Mouse (Mus musculus): ENCODE measurements around the gene Lamb1.

Gene Lamb1

DNA sequence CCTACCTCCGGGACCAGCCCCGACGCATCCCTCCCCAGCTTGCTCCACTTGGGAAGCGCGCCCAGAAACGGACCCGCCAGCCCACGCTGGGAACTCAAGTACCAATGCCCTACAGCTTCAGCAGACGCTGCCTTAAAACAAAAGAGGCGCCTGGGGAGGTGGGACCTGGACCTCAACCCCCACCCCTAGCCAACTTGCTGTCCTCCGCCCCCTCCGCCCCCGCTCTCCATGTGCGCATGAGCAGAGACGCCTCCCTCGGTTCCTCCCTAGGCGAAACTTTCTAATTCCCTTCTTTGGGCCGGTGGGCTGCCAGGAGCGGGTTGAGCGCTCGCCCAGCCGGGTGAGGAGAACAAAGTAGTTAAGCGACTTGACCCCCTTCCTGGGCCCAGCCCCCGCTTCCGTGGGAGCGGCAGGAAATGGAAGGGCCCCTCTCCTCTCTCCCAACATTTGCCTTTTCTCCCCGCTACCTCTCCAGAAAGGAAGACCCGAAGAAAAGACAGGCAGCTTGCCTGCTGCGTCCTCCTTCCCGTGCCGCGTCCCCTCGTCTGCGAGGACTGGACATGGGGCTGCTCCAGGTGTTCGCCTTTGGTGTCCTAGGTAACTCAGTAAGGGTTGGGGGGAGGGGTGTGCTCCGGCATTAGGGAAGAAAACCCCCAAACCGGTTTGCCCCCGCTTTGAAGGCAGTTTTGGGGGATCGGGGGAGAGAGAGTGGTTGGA, at the start of gene Lamb1:
Gene Lamb1, plus strand, starts transcription at position 230 of the 717 bp plus-strand sequence.
- DNase-seq (ENCODE audit: low spot score in 2 of 2): no peak

DNA sequence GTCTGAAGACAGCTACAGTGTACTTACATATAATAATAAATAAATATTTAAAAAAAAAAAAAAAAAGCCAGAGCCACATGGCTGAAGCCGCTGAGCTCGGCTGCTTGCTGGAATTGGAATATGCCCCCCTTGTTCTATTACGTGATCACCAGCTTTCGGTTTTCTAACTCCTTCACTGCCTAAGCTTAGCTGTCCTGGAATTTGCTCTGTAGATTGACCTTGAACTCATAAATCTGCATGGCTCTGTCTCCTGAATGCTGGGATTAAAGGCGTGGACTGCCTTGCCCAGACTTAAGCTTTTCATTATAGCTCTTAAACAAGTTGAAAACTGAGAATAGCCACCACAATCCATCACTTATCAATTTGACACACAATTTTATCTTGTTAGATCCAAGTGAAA, 47.8 kb upstream of the Lamb1 start:
- DNase-seq (ENCODE audit: low spot score in 2 of 2): no peak

DNA sequence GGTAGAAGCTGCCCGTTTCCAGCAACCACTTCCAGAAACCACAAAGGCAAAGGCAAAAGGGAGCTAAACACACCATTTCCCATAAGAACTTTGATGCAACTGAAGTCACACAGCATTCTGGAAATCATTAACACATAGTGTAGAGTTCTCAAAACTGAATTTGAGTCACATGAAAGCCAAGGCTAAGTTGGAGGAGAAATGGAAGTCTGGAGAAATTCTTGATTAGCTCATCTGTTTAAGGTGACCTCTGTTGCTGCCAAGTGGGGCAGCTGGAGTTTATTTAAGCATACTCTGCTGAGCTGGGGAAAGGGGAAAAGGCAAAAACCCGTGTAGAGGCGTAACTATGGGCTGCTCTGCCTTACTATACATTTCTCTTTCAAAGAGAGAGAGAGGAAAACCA, 46.3 kb upstream of the Lamb1 start:
- DNase-seq (ENCODE audit: low spot score in 2 of 2): no peak

DNA sequence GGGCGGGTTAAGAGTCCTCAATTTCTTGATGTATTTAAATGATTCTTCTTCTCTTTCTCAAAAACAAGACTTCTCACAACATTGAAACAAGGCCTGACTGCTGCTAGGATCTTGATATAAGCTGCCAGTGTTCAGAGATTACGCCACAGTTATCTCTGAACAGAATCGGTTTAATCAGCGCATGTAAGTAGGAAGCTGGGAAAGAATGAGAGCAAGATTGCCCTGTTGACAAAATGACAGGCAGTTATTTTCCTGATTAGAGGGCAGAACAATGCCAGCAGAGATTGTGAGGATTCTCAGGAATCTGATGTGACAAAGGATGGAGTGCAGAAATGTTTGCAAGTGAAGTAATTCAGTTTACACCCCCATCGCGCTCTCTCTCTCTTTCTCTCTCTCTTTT, 43.5 kb upstream of the Lamb1 start:
- no peak for DNase-seq (ENCODE audit: low spot score in 2 of 2)

DNA sequence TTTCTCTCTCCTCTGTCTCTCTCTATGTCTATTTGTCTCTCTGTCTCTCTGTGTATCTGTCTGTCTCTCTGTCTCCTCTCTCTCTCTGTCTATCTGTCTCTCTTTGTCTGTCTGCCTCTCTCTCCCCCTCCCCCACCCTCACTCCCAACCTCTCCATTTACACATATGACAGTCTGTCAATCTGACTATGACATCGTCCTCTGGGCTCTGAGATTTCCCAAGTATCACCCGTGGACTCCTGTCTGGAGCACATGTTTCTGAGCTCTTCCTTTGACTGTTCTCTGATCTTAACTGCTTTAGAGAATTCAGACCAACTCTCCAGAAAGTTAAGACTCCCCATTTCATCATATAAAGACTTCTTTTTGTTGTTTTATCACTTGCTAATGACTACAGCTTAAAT, 42.8 kb upstream of the Lamb1 start:
- no peak for DNase-seq (ENCODE audit: low spot score in 2 of 2)

DNA sequence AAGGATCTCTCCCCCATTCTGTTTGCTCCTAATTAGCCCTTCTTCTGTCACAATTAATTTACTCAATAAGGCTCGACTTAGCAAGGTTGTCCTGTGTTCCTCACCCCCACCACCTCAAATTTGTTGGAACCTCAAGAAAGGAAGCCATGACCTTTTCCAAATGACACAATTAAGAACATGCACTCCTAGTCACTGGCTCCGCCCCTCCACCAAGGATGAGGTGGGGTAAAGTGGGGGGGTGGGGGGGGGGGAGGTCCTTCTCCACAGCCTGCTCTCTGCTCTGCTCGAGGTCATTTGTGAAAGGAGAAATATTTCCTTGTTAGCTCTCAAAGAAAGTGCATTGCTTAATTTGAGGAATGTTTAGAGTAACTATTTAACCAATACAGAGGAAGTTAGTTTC, 42.3 kb upstream of the Lamb1 start:
- no peak for DNase-seq (ENCODE audit: low spot score in 2 of 2)

DNA sequence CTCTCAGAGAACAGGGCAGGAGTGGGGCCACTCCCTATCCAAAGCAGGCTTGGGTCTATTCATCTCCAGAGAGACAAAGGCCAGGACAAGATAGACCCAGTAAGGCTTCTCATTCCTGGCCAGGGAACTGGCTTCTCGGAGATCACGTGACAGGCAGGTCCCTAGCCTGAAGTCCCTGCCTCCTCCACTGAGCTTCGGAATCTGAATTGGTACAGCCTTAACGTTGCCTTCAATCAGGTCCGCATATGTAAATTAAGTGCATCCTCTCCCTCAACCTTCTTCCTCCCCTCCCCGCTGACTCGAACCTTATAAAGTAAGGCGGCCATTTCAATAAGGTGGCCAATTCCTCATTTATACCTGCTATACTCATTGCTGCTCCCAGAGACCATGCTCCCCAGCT, 39.6 kb upstream of the Lamb1 start:
- no peak for DNase-seq (ENCODE audit: low spot score in 2 of 2)

DNA sequence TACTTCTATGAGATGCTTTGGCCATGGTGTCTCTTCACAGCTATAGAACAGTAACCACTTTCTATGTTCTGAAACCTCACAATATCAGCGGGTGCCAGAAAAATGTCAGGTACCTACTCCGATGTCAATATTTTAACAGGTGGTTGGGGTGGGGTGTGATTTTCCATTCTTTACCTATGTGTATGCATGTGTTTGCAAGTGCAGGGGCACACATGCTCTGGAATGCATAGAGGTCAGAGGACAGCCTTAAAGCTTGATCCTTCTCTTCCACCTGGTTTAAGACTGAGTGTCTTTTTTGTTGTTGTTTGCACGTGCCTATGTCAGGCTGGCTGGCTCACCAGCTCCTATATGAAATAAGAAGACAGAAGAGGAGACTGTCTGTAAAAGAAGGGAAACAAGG, 37.9 kb upstream of the Lamb1 start:
- DNase-seq (ENCODE audit: low spot score in 2 of 2): no peak

DNA sequence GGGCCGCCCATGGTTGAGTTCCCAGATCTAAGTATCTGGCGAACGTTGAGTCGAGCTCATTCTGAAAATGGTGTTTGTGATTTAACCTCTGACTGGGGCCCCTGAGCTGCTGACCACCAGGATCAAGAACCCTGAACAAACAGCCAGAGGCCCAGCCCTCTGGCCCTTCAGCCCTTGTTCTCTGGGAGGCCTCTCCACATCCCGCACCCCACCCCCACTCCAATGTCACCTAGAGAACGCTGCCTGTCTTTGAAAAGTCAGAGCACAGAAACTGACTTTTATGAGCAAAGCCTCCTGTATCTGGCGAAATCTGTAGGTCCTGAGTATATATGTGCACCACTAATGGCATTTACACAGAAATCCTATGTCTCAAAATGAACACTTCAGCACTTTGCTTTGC, 36.2 kb upstream of the Lamb1 start:
- no peak for DNase-seq (ENCODE audit: low spot score in 2 of 2)

DNA sequence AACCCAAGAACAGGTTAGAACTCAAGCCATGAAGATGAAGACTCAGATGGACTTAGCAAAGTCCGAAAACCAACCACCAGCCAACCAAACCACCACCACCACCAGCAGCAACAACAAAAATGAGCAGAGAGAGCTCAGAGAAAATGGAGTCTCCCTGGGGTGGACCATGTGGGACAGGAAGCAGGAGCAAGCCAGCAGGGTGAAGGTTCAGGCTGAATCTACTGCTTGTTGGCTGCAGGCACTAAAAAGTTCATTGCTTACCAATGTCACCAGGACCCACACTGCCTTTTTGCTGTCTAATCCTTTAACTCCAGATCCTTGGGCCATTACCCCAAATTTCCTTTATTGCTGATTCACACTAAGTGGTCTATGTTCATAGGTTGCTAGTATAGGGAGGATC, 32.4 kb upstream of the Lamb1 start:
- DNase-seq (ENCODE audit: low spot score in 2 of 2): no peak

DNA sequence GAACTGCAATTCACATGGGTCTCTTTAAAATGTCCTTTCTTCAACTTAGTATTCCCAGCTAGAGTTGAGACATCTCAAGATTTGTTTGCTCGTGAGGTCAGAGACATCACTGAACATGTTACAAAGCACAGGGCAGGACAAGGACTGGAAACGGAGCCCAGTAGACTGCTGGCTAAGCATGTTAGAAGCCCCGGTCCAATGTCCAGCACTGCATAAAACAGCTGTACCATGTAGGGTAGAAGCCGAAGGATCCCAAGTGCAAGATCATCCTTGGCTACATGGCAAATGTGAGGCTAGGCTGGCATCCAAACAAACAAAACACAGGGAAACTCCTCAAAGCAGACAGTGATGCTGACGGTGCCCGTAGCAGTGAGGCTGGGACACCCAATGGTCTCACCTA, 30.0 kb upstream of the Lamb1 start:
- no peak for DNase-seq (ENCODE audit: low spot score in 2 of 2)

DNA sequence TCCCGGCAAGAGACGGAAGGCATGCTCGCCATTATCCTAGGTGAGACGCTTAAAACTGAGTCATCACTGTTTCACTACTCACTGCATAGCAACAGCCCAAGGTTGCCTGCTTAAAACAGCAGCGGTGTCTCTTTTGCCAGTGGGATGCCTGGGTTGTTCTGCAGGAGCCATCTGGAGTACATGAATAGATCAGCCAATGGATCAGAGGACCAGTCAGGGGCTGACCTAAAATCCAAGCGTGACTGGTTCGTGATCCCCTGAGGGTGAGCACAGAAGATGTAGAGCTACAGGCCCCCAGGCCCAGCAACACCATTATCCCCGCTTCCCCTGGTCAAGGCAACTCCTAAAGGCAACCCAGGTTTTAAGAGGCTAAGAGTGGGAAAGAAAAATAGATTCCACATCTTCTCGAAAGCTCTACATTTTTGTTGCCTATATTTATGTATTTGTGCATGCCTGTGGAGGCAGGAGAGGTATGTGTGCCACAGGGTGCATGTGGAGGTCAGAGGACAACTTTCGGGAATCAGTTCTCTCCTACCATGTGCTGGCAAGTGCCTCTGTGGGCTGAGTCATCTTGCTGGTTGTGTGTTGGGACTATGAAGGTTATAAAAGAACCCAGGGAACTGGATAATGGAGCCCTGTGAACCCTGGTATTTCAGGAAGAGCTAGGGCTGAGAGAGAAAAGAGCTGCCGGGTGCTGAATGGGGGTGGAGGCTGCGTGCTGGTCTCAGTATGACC, 28.0 kb upstream of the Lamb1 start:
- no peak for DNase-seq (ENCODE audit: low spot score in 2 of 2)

DNA sequence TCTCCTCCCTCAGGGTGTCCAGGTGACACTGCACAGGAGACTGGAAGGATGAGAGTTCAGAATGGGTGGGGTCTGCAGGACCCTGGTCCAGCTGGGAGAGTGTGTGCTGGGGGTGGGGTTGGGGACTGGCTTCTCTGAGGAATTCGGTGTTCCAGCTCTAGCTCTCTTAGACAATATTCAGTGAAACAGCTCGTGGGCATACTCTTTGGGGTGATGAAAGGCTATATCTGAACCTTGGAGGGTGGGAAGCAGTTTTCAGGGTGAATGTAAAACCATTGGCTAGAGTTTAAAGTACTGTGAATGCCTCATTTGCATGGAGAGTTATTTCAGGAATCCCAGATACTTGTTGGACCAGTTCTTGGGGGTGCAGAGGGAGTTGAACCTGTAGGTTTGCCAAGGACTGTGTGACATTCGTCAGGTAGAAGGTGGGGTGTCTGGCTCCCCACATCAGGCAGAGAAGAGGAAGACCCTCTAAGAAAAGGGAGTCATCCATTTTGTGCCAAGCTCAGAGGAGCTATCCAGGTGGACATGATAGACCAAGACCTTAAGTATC, 25.9 kb upstream of the Lamb1 start:
- no peak for DNase-seq (ENCODE audit: low spot score in 2 of 2)

DNA sequence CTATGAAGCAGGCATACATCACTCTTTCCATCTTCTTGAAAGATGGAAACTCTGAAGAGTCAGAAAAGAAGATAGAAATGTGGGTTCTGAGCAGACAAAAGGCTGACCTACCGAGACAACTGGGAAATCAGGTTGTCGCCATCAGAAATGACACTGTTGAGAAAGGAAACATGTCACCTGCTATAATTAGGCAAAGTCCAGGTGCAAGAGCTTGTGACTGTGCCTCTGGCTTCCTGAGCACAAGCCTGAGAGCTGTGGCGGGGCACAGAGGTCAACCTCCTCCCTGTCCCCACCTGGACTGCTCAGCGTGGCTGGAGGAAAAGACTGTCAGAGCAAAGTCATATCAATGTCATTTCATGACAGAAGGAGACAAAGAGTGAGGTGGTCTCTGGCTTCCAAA, 25.2 kb upstream of the Lamb1 start:
- no peak for DNase-seq (ENCODE audit: low spot score in 2 of 2)

DNA sequence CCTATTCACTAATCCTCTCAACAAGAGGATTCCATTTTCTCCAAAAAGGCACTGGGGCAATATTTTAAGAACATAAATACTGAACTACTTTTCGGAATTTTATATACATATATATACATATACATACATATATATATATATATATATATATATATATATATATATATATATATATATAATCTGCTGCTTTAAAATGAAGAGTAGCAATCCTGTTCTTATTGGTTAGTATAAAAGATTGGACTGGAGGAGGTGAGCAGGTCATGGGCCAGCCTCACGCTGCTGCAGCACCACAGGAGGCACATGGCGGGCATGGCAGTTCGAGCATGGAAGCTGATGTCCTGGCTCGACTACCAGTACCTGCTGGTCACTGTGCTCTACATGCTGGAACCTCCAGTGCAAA, 24.6 kb upstream of the Lamb1 start, which contains the start of gene Gm6993:
Gene Gm6993, plus strand, starts transcription at position 301 of the 400 bp plus-strand sequence.
- no peak for DNase-seq (ENCODE audit: low spot score in 2 of 2)

DNA sequence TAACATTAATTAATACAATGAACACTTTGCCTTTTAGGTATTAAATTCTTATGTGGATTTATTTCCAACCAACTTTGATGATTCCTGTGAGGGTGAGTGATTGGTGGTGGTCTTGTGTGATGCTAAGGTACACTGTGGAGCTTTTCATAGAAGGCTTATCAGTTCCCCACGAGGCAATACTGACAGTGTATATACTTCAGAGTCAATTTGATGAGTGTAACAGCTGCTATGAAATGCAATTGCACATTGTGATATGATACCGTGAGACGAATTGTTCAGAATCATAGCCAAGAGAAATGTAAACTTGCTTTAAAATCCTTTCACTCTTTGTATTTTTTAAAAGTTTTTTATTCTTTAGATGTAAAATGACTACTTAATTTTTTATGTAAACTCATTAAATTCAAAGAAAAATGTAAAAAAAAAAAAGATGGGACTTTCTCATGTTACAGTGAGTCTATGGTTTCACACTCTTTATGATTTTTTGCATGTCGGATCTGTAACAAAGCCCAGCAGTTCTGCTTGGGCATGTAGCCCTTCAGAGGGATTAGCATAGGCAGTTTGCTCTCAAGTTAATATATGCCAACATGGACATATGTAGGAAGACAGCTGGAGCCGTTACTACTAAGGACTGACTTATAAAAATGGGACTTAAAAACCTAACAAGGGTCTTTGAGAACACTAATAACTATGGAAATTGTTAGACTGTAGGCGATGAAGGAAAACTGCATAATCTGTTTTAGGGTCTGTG, 23.3 kb upstream of the Lamb1 start:
- no peak for DNase-seq (ENCODE audit: low spot score in 2 of 2)

DNA sequence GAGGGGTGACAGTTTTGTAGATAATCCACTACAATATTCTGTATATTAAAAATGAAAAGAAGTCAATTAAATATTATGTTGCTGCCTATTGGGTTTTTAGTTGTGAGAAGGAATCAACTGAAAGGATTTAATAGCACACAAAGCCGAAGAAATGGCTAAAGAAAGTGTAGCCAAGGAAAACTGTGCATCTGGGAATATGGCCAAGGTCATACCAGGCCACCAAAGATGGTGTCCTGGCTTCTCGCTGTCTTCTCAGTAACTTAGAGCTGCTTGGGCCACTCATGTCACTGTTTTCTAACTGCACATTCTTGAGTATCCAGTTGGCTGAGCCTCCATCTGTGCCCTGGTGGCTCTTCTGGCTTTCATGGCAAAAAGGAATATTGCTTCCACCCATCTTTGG, 21.0 kb upstream of the Lamb1 start:
- DNase-seq (ENCODE audit: low spot score in 2 of 2): no peak

DNA sequence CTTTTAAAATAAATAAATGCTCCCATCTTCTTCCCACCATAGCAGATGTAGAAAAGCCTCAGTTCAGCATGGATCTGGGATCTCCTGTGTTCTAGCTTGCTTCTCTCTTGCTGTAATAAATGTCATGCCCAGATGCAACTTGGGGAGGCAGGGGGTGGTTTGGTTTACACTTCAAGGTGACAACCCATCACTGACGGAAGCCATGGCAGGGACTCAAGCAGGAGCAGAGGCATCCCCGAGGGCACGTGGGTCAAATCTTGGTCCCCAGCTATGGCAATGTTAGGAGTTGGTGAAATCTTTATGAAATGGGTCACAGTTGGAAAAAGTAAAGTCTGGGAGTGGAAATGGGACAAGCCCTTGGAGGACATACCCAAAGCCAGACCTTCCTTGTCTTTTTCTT, 20.3 kb upstream of the Lamb1 start:
- DNase-seq (ENCODE audit: low spot score in 2 of 2): no peak

DNA sequence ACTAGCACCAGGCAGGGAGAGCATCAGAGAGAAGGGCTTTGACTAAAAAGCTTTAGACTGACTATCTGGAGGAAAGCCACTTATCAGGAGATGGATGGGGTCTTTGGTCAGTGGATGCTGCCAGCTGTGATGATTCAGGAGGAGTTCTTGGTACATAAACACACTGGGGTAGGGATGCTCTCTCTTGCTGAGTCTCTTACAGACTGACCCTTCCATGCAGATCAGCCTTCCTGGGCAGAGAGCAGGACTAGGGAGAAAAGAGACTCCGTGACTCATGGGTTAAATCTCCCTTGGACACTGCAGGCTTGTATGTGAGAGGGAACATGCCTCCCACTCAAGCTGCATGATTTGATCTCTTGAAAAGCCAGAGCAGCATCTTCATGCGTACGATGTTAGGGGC, 18.9 kb upstream of the Lamb1 start:
- no peak for DNase-seq (ENCODE audit: low spot score in 2 of 2)

DNA sequence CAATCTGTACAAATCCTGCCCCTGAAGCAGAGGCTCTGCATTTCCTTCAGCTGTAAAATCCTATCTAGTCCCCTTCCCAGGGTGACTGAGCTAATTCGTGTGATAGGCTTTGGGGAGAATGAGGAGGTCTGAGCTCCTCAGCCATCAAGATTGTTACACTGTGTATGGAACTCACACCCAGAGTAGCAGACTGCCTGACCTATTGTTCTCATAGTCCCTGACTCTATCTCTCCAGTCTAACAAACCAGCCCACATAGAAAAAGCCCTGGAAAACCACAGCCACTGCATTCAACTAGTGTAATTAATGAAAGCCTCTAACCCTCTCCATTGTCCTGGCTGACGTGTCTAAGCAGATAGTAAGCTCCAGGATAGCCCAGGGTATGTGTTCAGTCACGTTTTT, 18.4 kb upstream of the Lamb1 start:
- no peak for DNase-seq (ENCODE audit: low spot score in 2 of 2)

DNA sequence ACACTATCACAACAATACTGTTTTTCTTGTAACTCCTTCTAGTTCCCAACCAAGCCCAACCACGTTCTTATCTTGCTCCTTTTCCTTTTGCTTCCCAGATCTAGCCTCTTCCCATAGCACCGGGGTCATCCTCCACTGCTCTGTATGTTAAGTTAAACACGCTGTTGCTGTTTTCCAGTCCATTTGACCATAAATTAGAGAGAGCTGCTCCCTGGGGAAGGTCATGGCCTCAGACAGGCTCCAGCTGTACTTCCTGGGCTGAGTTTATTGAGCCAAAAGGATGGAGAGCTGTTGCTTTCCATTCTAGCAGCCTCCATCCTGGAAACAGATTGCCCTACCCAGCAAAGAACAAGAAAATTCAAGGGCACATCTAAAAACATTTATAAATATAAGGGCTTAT, 16.9 kb upstream of the Lamb1 start:
- no peak for DNase-seq (ENCODE audit: low spot score in 2 of 2)

DNA sequence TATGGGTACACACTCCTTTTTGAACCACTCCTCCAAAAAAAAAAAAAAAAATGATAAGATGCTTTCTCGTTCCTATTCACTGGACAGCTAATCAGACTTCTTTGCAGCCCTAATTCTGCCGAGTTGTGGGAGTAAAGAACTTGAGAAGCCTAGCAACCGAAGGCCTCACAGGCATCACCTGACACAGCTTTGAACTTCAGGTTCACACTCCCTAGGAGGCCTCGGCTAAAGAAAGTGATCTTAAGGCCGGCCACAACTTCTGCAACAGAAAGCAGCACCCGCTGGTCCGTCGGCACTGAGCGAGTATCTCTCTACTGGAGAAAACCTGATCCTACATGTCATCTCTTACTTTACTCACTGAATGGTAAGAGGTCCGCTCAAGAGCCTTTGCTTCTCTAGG, 16.4 kb upstream of the Lamb1 start:
- no peak for DNase-seq (ENCODE audit: low spot score in 2 of 2)

DNA sequence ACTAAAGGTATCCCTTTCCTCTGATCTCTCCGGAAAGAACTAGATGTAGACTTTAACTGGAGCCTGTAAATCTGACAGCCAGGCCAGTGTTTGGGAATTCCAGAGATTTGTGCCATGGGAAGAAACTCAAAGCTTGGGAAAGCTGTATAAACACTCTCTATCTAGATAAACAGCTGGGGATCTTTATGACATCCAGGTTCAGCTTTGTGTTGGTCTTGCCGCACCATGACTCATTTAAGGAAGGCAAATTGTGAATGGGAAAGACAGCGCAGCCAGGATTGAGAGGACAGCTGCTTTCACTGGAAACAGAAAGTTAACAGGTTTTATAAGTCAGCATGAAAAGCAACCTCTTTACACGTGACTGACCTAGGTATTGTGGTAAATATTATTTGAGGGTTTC, 12.8 kb upstream of the Lamb1 start:
- DNase-seq (ENCODE audit: low spot score in 2 of 2): no peak

Data from thymus, postnatal 10 days (tissue).